Mouse (Mus musculus): ENCODE data around the gene Myh1. TPM values are rescaled to one million over a fixed set of nuclear protein-coding genes. Genes with fewer than 3 reads are reported as not detected.
A peak's percentile ranks its signal among the peaks of the same experiment; 100 is the strongest.

The Myh1 gene
- polyA plus RNA-seq, 1 experiment = 0.12 TPM

- DNase-seq (ENCODE audit: extremely low spot score in 1 of 2, low spot score in 1 of 2) = peak; percentile 49 to 72
These were observed 29.3 kb downstream of the Myh1 start for GRCm38 (mm10) chr11:67229166-67229565.

DNA sequence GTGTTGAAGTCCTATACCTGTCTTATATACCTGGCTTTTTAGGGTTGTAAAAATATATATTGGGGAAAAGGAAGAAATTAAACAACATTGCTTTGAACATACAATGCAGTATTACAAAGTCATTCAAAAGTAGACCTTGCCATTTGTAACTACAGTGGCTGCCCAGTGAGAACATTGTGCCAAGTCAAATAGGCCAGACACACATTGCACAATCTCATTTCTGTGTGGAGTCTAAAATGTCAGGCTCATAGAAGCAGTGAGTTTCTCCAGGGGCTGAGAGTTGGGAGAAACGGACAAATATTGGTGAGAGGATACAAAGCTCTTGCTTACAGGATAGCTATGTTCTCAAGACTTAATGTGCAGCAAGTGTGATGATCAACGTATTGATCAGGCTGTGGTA is 30.1 kb downstream of the Myh1 start:
- DNase-seq (ENCODE audit: extremely low spot score in 1 of 2, low spot score in 1 of 2) = no peak

DNA sequence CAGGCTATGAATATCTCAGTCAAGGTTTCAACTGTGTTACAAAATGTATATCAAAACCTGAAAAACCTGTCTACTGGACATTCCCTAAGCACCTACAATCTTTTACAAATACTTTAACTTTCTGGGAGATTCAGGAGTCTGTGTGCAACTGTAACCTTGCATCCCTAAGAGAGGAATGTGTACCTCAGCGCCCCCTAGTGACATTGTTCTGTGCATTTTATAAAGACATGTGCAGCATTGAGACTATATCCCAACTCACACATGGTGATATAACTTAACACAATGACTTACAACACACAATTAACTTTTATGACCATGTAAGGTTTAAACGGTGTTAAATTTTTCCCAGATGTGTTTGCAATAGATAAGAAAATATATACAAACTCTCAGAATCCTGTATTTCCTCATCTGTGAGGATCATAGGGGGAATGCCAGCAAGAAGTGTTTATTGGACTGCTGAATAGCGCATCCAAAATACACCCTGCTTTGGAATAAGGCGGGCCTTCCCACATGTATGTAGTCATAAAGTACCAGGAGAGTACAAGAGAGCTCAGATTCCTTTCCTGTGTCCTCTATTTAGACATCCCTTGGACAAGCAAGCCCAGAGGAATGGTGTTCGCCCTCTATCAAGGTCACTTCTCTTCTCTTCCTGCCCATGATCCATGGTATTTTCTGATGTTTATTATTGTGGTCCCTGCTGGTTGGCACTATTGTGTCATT is 35.9 kb downstream of the Myh1 start:
- DNase-seq (ENCODE audit: extremely low spot score in 1 of 2, low spot score in 1 of 2) = peak; percentile 14 to 79

GRCm38 (mm10) chr11:67236799-67237198 is 36.9 kb downstream of the Myh1 start:
- no peak for DNase-seq (ENCODE audit: extremely low spot score in 1 of 2, low spot score in 1 of 2)

- DNase-seq (ENCODE audit: extremely low spot score in 1 of 2, low spot score in 1 of 2) = no peak
These were observed 37.7 kb downstream of the Myh1 start, which contains the start of gene Myh4 for GRCm38 (mm10) chr11:67237481-67238079. Gene Myh4, plus strand, starts transcription at chr11:67238029.

DNA sequence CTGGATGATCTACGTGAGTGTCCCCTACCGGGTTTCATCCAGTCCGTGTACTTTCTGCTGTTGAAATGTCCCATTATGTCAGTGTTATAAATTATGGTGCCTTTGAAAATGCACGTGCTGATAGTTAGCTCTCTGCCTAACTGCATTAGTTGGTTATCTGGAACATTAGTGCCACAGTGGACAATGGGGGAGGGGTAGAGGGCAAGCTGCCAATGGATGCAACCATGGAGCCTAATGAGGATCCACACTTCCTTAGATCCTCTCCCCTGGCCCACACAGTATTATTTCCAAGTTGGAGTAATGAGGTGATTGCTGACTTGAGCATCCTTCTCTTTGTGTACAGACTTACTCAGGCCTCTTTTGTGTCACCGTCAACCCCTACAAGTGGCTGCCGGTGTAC is 41.2 kb downstream of the Myh1 start:
- no peak for DNase-seq (ENCODE audit: extremely low spot score in 1 of 2, low spot score in 1 of 2)

- DNase-seq (ENCODE audit: extremely low spot score in 1 of 2, low spot score in 1 of 2) = peak; percentile 22 to 32
These were observed 53.8 kb downstream of the Myh1 start for GRCm38 (mm10) chr11:67253691-67254090.

DNA sequence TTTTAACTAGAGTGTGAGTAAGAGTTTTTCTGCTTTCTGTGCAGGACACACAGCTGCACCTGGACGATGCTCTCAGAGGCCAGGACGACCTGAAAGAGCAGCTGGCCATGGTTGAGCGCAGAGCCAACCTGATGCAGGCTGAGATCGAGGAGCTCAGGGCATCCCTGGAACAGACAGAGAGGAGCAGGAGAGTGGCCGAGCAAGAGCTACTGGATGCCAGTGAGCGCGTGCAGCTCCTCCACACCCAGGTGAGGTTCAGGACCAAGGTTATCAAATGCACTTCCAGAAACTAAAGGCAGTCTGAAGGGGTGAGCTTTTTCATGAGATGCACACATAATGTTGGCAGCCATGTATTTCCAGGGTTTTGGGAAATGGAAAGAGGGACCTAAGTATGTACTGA is 57.2 kb downstream of the Myh1 start:
- DNase-seq (ENCODE audit: extremely low spot score in 1 of 2, low spot score in 1 of 2) = no peak

GRCm38 (mm10) chr11:67260956-67261355 is 61.1 kb downstream of the Myh1 start:
- no peak for DNase-seq (ENCODE audit: extremely low spot score in 1 of 2, low spot score in 1 of 2)

Other genes with a start within 250 kb of the Myh1 start
- gene Tmem238l, start 243.4 kb upstream of the Myh1 start, polyA plus RNA-seq (2012; rRNA removed) = not detected in 2 replicates
- gene Tmem220, start 174.9 kb upstream of the Myh1 start, polyA plus RNA-seq (2012; rRNA removed) = 0.74 and 0.97 TPM in 2 replicates
- 22.2 and 24.9 TPM in 2 replicates for gene Adprm, start 147.5 kb upstream of the Myh1 start, polyA plus RNA-seq (2012; rRNA removed)
- gene Sco1, start 147.4 kb upstream of the Myh1 start, polyA plus RNA-seq (2012; rRNA removed) = 6.2 and 7.4 TPM in 2 replicates
- gene Myh3, start 121.8 kb upstream of the Myh1 start, polyA plus RNA-seq (2012; rRNA removed) = 0.84 and 0.92 TPM in 2 replicates
- gene Myh2, start 29.0 kb upstream of the Myh1 start, polyA plus RNA-seq (2012; rRNA removed) = 0.19 and 0.38 TPM in 2 replicates
- 0.14 and 0.53 TPM in 2 replicates for gene Myh4, start 38.0 kb downstream of the Myh1 start, polyA plus RNA-seq (2012; rRNA removed)
- gene Myh8, start 77.1 kb downstream of the Myh1 start, polyA plus RNA-seq (2012; rRNA removed) = 0.40 and 0.60 TPM in 2 replicates
- gene Myh13, start 121.6 kb downstream of the Myh1 start, polyA plus RNA-seq (2012; rRNA removed) = 0.28 and 0.53 TPM in 2 replicates

Data from frontal cortex, adult 2 months (tissue).